Mouse (Mus musculus) natural killer cell, adult 2 months (primary cell): Measurements from ENCODE around the gene Nectin2.

Experiments used
- DNase-seq, 2 experiments: peaks; one replicate each; pipeline ENCODE4 v3.0.0; 2022; ENCODE audit warnings: low spot score in 2 of 2

The Nectin2 gene

GRCm38 (mm10) chr7:19769434-19770374, 19.4 kb upstream of the Nectin2 start:
- DNase-seq = no peak

- no peak for DNase-seq
Measured at GRCm38 (mm10) chr7:19769001-19769400, 18.7 kb upstream of the Nectin2 start.

GRCm38 (mm10) chr7:19768251-19768650, 18.0 kb upstream of the Nectin2 start:
- no peak for DNase-seq

GRCm38 (mm10) chr7:19764581-19764980, 14.3 kb upstream of the Nectin2 start:
- no peak for DNase-seq

GRCm38 (mm10) chr7:19763829-19764477, 13.7 kb upstream of the Nectin2 start:
- DNase-seq = no peak

- no peak for DNase-seq
Measured at GRCm38 (mm10) chr7:19762283-19762682, 12.0 kb upstream of the Nectin2 start.

GRCm38 (mm10) chr7:19760021-19760420, 9.7 kb upstream of the Nectin2 start:
- no peak for DNase-seq

GRCm38 (mm10) chr7:19758623-19759022, 8.3 kb upstream of the Nectin2 start:
- no peak for DNase-seq

GRCm38 (mm10) chr7:19755851-19756786, 5.8 kb upstream of the Nectin2 start:
- no peak for DNase-seq

GRCm38 (mm10) chr7:19755008-19755407, 4.7 kb upstream of the Nectin2 start:
- no peak for DNase-seq

GRCm38 (mm10) chr7:19754065-19754464, 3.8 kb upstream of the Nectin2 start:
- DNase-seq = no peak

GRCm38 (mm10) chr7:19753587-19753986, 3.3 kb upstream of the Nectin2 start:
- no peak for DNase-seq

- no peak for DNase-seq
Measured at GRCm38 (mm10) chr7:19752652-19753051, 2.4 kb upstream of the Nectin2 start.

- DNase-seq = no peak
Measured at GRCm38 (mm10) chr7:19751070-19751383, 744 bp upstream of the Nectin2 start.

- DNase-seq = peak; percentile 81 to 82
Measured at GRCm38 (mm10) chr7:19749389-19750216, 680 bp downstream of the Nectin2 start.

- no peak for DNase-seq
Measured at GRCm38 (mm10) chr7:19748219-19749195, 1.8 kb downstream of the Nectin2 start.

- DNase-seq = no peak
Measured at GRCm38 (mm10) chr7:19747420-19748218, 2.7 kb downstream of the Nectin2 start.

- no peak for DNase-seq
Measured at GRCm38 (mm10) chr7:19746426-19747201, 3.7 kb downstream of the Nectin2 start.
